Mouse (Mus musculus): Measurements from ENCODE around the gene Gm20388.

DNA sequence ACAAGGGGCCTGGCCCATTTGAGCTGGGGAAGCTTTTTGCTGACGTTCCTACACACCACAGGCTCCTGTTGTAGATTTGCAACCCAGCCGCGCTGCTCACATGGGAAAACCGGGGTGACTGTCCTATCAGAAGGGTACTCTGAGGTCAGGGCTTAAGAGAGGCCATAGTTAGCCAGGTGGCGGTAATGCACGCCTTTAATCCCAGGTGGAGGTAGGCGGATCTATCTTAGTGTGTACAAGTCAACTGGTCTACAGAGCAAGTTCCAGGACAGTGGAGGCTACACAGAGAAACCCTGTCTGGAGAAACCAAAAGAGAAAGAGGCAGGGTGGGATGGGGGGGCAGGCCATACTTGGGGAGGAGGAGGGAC is 2409.1 kb downstream of the Gm20388 start:
- no peak for TF ChIP-seq MAFK (IDR thresholded peaks at IDR 0.05; ENCODE audit: insufficient read depth, low read depth, low read length)
- TF ChIP-seq HCFC1 (IDR thresholded peaks at IDR 0.05; ENCODE audit: borderline replicate concordance, insufficient read depth, low read length): no peak
- TF ChIP-seq CHD2 (IDR thresholded peaks at IDR 0.05; ENCODE audit: low read depth, low read length): no peak
